Mouse (Mus musculus): Measurements from ENCODE around the gene Dpp6.

Dpp6 gene

GRCm38 (mm10) chr5:27375841-27376240 is 558.8 kb downstream of the Dpp6 start:
- no peak for DNase-seq (ENCODE audit: low spot score in 2 of 2)

GRCm38 (mm10) chr5:27380656-27381385 is 563.8 kb downstream of the Dpp6 start:
- no peak for DNase-seq (ENCODE audit: low spot score in 2 of 2)

- no peak for DNase-seq (ENCODE audit: low spot score in 2 of 2)
These were observed 581.4 kb downstream of the Dpp6 start for GRCm38 (mm10) chr5:27398371-27398770.

GRCm38 (mm10) chr5:27399111-27399510 is 582.1 kb downstream of the Dpp6 start:
- no peak for DNase-seq (ENCODE audit: low spot score in 2 of 2)

- no peak for DNase-seq (ENCODE audit: low spot score in 2 of 2)
These were observed 585.6 kb downstream of the Dpp6 start for GRCm38 (mm10) chr5:27402616-27403015.

- DNase-seq (ENCODE audit: low spot score in 2 of 2), result no peak
These were observed 591.9 kb downstream of the Dpp6 start for GRCm38 (mm10) chr5:27408854-27409253.

GRCm38 (mm10) chr5:27413023-27413422 is 596.0 kb downstream of the Dpp6 start:
- no peak for DNase-seq (ENCODE audit: low spot score in 2 of 2)

- DNase-seq (ENCODE audit: low spot score in 2 of 2), result no peak
These were observed 598.5 kb downstream of the Dpp6 start for GRCm38 (mm10) chr5:27415518-27415917.

- no peak for DNase-seq (ENCODE audit: low spot score in 2 of 2)
These were observed 599.6 kb downstream of the Dpp6 start for GRCm38 (mm10) chr5:27416571-27416970.

GRCm38 (mm10) chr5:27417398-27417797 is 600.4 kb downstream of the Dpp6 start:
- DNase-seq (ENCODE audit: low spot score in 2 of 2), result no peak

- no peak for DNase-seq (ENCODE audit: low spot score in 2 of 2)
These were observed 601.9 kb downstream of the Dpp6 start for GRCm38 (mm10) chr5:27418856-27419255.

- no peak for DNase-seq (ENCODE audit: low spot score in 2 of 2)
These were observed 604.2 kb downstream of the Dpp6 start for GRCm38 (mm10) chr5:27421090-27421635.

GRCm38 (mm10) chr5:27423766-27424165 is 606.8 kb downstream of the Dpp6 start:
- DNase-seq (ENCODE audit: low spot score in 2 of 2), result no peak

- no peak for DNase-seq (ENCODE audit: low spot score in 2 of 2)
These were observed 607.6 kb downstream of the Dpp6 start for GRCm38 (mm10) chr5:27424484-27425080.

- no peak for DNase-seq (ENCODE audit: low spot score in 2 of 2)
These were observed 609.2 kb downstream of the Dpp6 start for GRCm38 (mm10) chr5:27426200-27426599.

- no peak for DNase-seq (ENCODE audit: low spot score in 2 of 2)
These were observed 616.6 kb downstream of the Dpp6 start for GRCm38 (mm10) chr5:27433584-27433983.

GRCm38 (mm10) chr5:27453201-27453845 is 636.3 kb downstream of the Dpp6 start:
- DNase-seq (ENCODE audit: low spot score in 2 of 2), result no peak

GRCm38 (mm10) chr5:27454386-27454785 is 637.4 kb downstream of the Dpp6 start:
- DNase-seq (ENCODE audit: low spot score in 2 of 2), result no peak

- no peak for DNase-seq (ENCODE audit: low spot score in 2 of 2)
These were observed 640.0 kb downstream of the Dpp6 start for GRCm38 (mm10) chr5:27456981-27457380.

- DNase-seq (ENCODE audit: low spot score in 2 of 2), result no peak
These were observed 640.7 kb downstream of the Dpp6 start for GRCm38 (mm10) chr5:27457686-27458085.

GRCm38 (mm10) chr5:27474964-27475465 is 658.0 kb downstream of the Dpp6 start:
- no peak for DNase-seq (ENCODE audit: low spot score in 2 of 2)

- DNase-seq (ENCODE audit: low spot score in 2 of 2), result no peak
These were observed 664.7 kb downstream of the Dpp6 start for GRCm38 (mm10) chr5:27481706-27482105.
